Mouse (Mus musculus) liver, adult (tissue): ENCODE results near the gene Apol8.
"Not testable (repeated sequence)": the region's sequence is repeated elsewhere in the genome, so short reads cannot be mapped to it uniquely, and the experiment has no call there.

ENCODE experiments used
- GATA4 ChIP-seq: IDR thresholded peaks from 2 replicates; pipeline ENCODE4 v1.6.1; 2014; ENCODE audit warnings: mild to moderate bottlenecking, low read length; ENCODE audit not compliant: insufficient replicate concordance

Gene Apol8

DNA sequence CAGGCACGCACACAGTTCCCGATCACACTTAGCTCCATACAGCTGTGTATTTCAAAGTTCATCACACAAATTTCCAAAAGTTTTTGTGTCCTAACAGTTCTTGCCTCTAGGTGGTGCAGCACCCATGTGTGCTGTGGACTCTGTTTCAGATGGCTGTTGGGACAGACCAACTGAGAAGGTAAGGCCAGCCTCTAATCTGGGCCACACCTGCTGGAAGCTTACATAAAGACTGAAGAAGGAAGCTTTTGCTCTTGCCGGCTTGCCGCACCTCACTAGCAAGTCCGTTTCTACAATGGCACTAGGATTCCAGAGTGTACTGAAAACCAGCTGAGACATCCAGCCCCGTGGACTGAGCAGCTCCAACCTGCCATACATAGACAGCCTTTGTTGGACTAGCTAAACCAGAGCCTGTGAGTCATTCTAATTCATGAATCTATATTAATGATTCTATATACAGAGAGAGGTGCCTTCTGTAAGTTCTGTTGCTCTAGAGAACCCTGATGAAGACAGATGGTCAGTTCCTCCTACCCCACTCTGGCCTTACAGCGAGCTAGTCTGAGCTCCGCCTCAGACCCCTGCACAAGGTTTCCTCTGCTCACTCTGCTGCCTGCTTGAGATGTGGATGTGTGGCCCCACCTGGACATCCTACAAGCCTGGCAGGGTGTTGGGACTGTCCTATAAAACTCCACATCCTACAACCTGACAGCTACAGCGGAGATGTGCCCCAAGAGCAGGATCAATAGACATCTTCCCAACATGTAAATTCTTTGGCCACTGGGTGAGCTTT lies 16.1 kb downstream of the Apol8 start:
- TF ChIP-seq GATA4: no peak

DNA sequence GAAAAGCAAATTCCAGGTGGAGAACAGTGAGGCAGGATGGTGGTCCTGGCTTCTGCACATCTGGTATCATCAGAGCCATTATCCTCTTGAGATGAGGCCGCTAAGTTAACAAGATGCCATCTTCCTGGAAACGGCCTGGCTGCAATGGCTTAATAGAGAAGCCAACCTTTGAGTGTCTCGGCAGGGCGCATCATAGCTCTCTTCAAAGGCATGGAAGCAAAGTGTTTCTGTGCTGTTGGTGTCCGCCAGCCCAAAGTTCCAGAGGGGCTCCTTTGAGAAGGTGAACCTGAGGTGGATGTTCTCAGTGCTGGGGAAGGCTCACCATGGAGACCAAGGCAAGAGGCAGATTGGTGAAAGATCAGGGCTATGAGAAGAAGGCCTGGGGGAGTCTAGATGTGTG lies 25.2 kb downstream of the Apol8 start:
- TF ChIP-seq GATA4: no peak

DNA sequence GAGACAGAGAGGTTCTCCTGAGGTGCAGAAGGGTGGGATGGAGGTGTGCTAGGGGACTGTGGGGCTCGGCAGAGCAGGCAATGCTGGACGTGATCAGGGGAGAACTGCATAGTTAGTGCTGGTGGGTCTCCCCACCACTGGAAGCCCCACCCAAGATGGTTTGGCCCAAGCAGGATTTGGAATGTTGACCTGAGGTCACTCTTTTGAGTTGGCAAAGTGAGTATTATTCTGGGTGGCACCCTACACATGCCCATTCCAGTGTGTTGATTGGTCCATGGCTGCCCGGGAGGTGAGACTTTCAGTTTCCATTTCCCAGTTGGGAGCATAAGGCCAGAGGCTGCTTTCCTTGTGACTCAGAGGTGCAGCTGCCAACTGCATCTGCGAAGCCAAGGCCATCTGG lies 28.1 kb downstream of the Apol8 start, which contains the start of gene Apol9b:
TSS of gene Apol9b (plus strand) at position 301 of the 400 bp plus-strand sequence.
- TF ChIP-seq GATA4: not testable (repeated sequence)

DNA sequence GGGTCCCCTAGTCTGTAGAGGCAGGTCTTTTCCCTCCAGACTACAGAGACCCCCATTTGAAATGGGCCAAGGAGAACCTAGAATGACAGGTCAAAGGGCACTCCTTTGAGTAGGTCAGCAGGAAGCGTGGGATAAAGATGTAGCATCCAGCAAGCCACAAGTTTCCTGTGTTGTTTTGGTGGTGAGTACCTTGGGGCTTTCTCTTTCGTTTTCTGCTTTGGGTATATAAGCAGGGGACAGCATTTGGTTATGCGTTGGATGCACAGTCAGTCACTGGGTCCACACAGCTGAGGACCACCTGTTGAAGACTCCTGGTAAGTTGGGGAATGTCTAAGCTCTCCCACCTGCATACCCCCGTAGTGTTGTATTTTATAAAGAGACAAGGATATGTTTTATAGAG lies 58.1 kb downstream of the Apol8 start, which contains the start of gene Apol7e:
TSS of gene Apol7e (plus strand) at position 202 of the 400 bp plus-strand sequence.
- TF ChIP-seq GATA4: not testable (repeated sequence)
